Mouse (Mus musculus) forebrain, embryonic 14.5 days (tissue): Measurements from ENCODE around the gene Rpl7l1. TPM values are rescaled to one million over a fixed set of nuclear protein-coding genes. Genes with fewer than 3 reads are reported as not detected.

Source experiments
- ATAC-seq: fragments of 200-750 bp; cut with Nextera tagmentation; 2 replicates; pipeline ENCODE4 v1.8.0; 2017; ENCODE audit warnings: mild to moderate bottlenecking, moderate library complexity
- DNase-seq: peaks from one replicate; pipeline ENCODE4 v3.0.0-alpha.2; 2015; ENCODE audit warnings: low spot score
- H3K27ac ChIP-seq: fragments of 300-500 bp; sonication (generic); 2 replicates; pipeline ENCODE4 v1.5.1; 2014; ENCODE audit warnings: low read depth, mild to moderate bottlenecking, control low read depth, low read length, moderate library complexity
- H3K27me3 ChIP-seq: fragments of 300-500 bp; sonication (generic); replicated peaks from 2 replicates; pipeline ENCODE4 v1.6.1; 2014; ENCODE audit warnings: low read length, control low read depth, mixed read lengths; ENCODE audit not compliant: control insufficient read depth, insufficient read depth
- H3K36me3 ChIP-seq: fragments of 300-500 bp; sonication (generic); 2 replicates; pipeline ENCODE4 v1.6.1; 2014; ENCODE audit warnings: low read length, control low read depth; ENCODE audit not compliant: control insufficient read depth, insufficient read depth
- H3K4me1 ChIP-seq: fragments of 300-500 bp; sonication (generic); 2 replicates; pipeline ENCODE4 v1.6.1; 2014; ENCODE audit warnings: antibody characterized with exemption, low read length, control low read depth; ENCODE audit not compliant: control insufficient read depth, insufficient read depth
- H3K4me2 ChIP-seq: fragments of 300-500 bp; sonication (generic); 2 replicates; pipeline ENCODE4 v1.6.1; 2014; ENCODE audit warnings: mild to moderate bottlenecking, control low read depth, low read length
- H3K4me3 ChIP-seq: fragments of 300-500 bp; sonication (generic); 2 replicates; pipeline ENCODE4 v1.5.1; 2014; ENCODE audit warnings: low read depth, low read length, control low read depth
- H3K9ac ChIP-seq: fragments of 300-500 bp; sonication (generic); 2 replicates; pipeline ENCODE4 v1.6.1; 2014; ENCODE audit warnings: mild to moderate bottlenecking, low read length, control low read depth, moderate library complexity
- H3K9me3 ChIP-seq: fragments of 300-500 bp; sonication (generic); replicated peaks from 2 replicates; pipeline ENCODE4 v1.6.1; 2016; ENCODE audit warnings: low read length, control low read depth, mixed read lengths; ENCODE audit not compliant: control insufficient read depth
- WGBS: fragments of 180-500 bp; shearing (Covaris S2); extraction: QIAGEN DNeasy Blood & Tissue Kit; methylation state at CpG from one replicate; pipeline ENCODE4 v1.1.7; 2014; 5-methylcytosine and 5-hydroxymethylcytosine counted together
- polyA plus RNA-seq: library from polyadenylated mRNA; unstranded; fragments of >200 nt; fragmentation: Nextera tagmentation; extraction: Ambion mirVana; gene quantifications from 2 replicates; pipeline ENCODE4 v1.2.1, GENCODE M21; 2014

Rpl7l1 gene
- polyA plus RNA-seq, 1 experiment from 2014 or later: 110 TPM

- ATAC-seq (no peak), DNase-seq (no peak)
- H3K36me3 ChIP-seq: peaks cover 73% of the 10 kb centered on the region
- H3K27ac ChIP-seq: no peak overlapping the region
- no peaks in the 10 kb centered on the region for H3K9me3 ChIP-seq
- H3K9ac ChIP-seq: no peak overlapping the region
- H3K4me2 ChIP-seq: no peak overlapping the region
- H3K27me3 ChIP-seq: no peaks in the 10 kb centered on the region
- H3K4me3 ChIP-seq: no peak overlapping the region
- H3K4me1 ChIP-seq: no peaks in the 10 kb centered on the region
- 88% methylated on average over 1 of the region's 1 CpGs for WGBS
Measured at GRCm38 (mm10) chr17:46812442-46812841, 30.0 kb upstream of the Rpl7l1 start.

- no peaks in the 10 kb centered on the region for H3K27me3 ChIP-seq
- H3K9me3 ChIP-seq: no peaks in the 10 kb centered on the region
- peaks cover 85% of the 10 kb centered on the region for H3K36me3 ChIP-seq
- no peak for DNase-seq
- no peak overlapping the region for H3K4me2 ChIP-seq
- H3K4me3 ChIP-seq: no peak overlapping the region
- H3K27ac ChIP-seq: no peak overlapping the region
- 85% methylated on average over 3 of the region's 3 CpGs for WGBS
- no peak for ATAC-seq
- H3K9ac ChIP-seq: no peak overlapping the region
- H3K4me1 ChIP-seq: no peaks in the 10 kb centered on the region
Measured at GRCm38 (mm10) chr17:46810672-46811071, 28.2 kb upstream of the Rpl7l1 start.

- WGBS: 87% methylated on average over 6 of the region's 6 CpGs
- H3K4me3 ChIP-seq: no peak overlapping the region
- ATAC-seq (no peak), DNase-seq (no peak)
- no peak overlapping the region for H3K9ac ChIP-seq
- H3K4me2 ChIP-seq: no peak overlapping the region
- H3K9me3 ChIP-seq: no peaks in the 10 kb centered on the region
- no peaks in the 10 kb centered on the region for H3K4me1 ChIP-seq
- no peak overlapping the region for H3K27ac ChIP-seq
- no peaks in the 10 kb centered on the region for H3K27me3 ChIP-seq
- H3K36me3 ChIP-seq: peaks cover 86% of the 10 kb centered on the region
Measured at GRCm38 (mm10) chr17:46809131-46809830, 26.8 kb upstream of the Rpl7l1 start.

- Histone ChIP-seq H3K4me1 (no peaks in the 10 kb centered on the region), H3K27me3 (no peaks in the 10 kb centered on the region), H3K27ac (no peak overlapping the region), H3K9ac (no peak overlapping the region), H3K4me2 (no peak overlapping the region), H3K36me3 (peaks cover 79% of the 10 kb centered on the region), H3K9me3 (no peaks in the 10 kb centered on the region), H3K4me3 (no peak overlapping the region)
- no peak for DNase-seq
- 90% methylated on average over 10 of the region's 10 CpGs for WGBS
- no peak for ATAC-seq
Measured at GRCm38 (mm10) chr17:46808376-46808775, 25.9 kb upstream of the Rpl7l1 start.

GRCm38 (mm10) chr17:46801761-46802160 is 19.3 kb upstream of the Rpl7l1 start:
- Histone ChIP-seq H3K4me3 (no peak overlapping the region), H3K9ac (no peak overlapping the region), H3K4me2 (no peak overlapping the region), H3K27ac (no peak overlapping the region), H3K27me3 (no peaks in the 10 kb centered on the region), H3K36me3 (peaks cover 55% of the 10 kb centered on the region), H3K4me1 (no peaks in the 10 kb centered on the region), H3K9me3 (no peaks in the 10 kb centered on the region)
- ATAC-seq: no peak
- WGBS: 93% methylated on average over 6 of the region's 6 CpGs
- no peak for DNase-seq

- no peaks in the 10 kb centered on the region for H3K27me3 ChIP-seq
- no peak overlapping the region for H3K27ac ChIP-seq
- H3K4me1 ChIP-seq: no peaks in the 10 kb centered on the region
- H3K36me3 ChIP-seq: peaks cover 35% of the 10 kb centered on the region
- no peak overlapping the region for H3K9ac ChIP-seq
- ATAC-seq: no peak
- H3K4me3 ChIP-seq: no peak overlapping the region
- no peaks in the 10 kb centered on the region for H3K9me3 ChIP-seq
- 83% methylated on average over 10 of the region's 10 CpGs for WGBS
- DNase-seq: no peak
- H3K4me2 ChIP-seq: no peak overlapping the region
Measured at GRCm38 (mm10) chr17:46799680-46800079, 17.2 kb upstream of the Rpl7l1 start.

- Histone ChIP-seq H3K27me3 (no peaks in the 10 kb centered on the region), H3K9me3 (no peaks in the 10 kb centered on the region), H3K36me3 (peaks cover 31% of the 10 kb centered on the region), H3K4me1 (no peaks in the 10 kb centered on the region), H3K9ac (no peak overlapping the region), H3K4me2 (no peak overlapping the region), H3K4me3 (no peak overlapping the region), H3K27ac (no peak overlapping the region)
- ATAC-seq: no peak
- WGBS: 40% methylated on average over 8 of the region's 8 CpGs
- no peak for DNase-seq
Measured at GRCm38 (mm10) chr17:46797386-46797785, 14.9 kb upstream of the Rpl7l1 start.

- no peak for ATAC-seq
Measured at GRCm38 (mm10) chr17:46796743-46797142, 14.3 kb upstream of the Rpl7l1 start.

GRCm38 (mm10) chr17:46792963-46793362 is 10.5 kb upstream of the Rpl7l1 start:
- WGBS: 84% methylated on average over 2 of the region's 2 CpGs
- no peak overlapping the region for H3K27ac ChIP-seq
- no peak overlapping the region for H3K9ac ChIP-seq
- H3K4me3 ChIP-seq: no peak overlapping the region
- DNase-seq: no peak
- no peaks in the 10 kb centered on the region for H3K27me3 ChIP-seq
- no peak for ATAC-seq
- H3K4me2 ChIP-seq: no peak overlapping the region
- H3K36me3 ChIP-seq: no peaks in the 10 kb centered on the region
- H3K4me1 ChIP-seq: no peaks in the 10 kb centered on the region
- no peaks in the 10 kb centered on the region for H3K9me3 ChIP-seq

More at GRCm38 (mm10) chr17:46796743-46797142, 14.3 kb upstream of the Rpl7l1 start:
- H3K4me3 ChIP-seq: no peak overlapping the region
- peaks cover 29% of the 10 kb centered on the region for H3K36me3 ChIP-seq
- H3K4me1 ChIP-seq: no peaks in the 10 kb centered on the region
- H3K27me3 ChIP-seq: no peaks in the 10 kb centered on the region
- H3K27ac ChIP-seq: no peak overlapping the region
- WGBS: 90% methylated on average over 4 of the region's 4 CpGs
- no peak overlapping the region for H3K4me2 ChIP-seq
- no peak for DNase-seq
- H3K9me3 ChIP-seq: no peaks in the 10 kb centered on the region
- no peak overlapping the region for H3K9ac ChIP-seq
